Comparison of ENCODE assay signal across 19 mouse cellular contexts in the genomic region with DNA sequence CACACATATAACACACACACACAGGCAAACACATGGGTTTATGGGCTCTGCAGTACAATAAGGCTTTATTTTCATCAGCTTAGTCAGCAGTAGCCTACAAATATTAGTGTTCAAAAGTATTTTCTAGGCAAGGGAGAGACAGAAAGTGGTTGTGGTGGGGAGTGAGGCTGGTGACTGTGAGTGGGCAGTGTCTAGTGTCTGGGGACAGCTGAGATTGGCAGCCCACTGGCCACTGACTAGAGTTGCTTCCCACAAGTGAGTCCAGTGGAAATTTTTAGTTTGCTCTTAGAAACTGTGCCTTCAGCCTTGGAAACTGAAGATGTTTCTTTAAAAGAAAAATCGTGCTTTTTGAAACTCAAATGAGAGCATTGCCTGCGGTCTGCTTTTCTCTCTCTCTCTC. TPM values are rescaled to one million over a fixed set of nuclear protein-coding genes. Genes with fewer than 3 reads are reported as not detected.
DNase-seq lines count a peak whose midpoint lies in the region; ATAC-seq lines count a peak whose summit lies in the region.
"Had no signal": no experiment of that assay in that cellular context is flagged by ENCODE, and none has a peak within 500 bp of the region (broad histone marks: within the 10 kb centered on the region; RNA-seq: fewer than 3 reads in every experiment).

No protein-coding gene starts in this region.

- no peaks in the 10 kb centered on the region for H3K4me1 ChIP-seq in hindbrain, embryonic 16.5 days (ENCODE audit: control insufficient read depth, insufficient read depth, low read depth, low read length)
- peaks cover 10% of the 10 kb centered on the region for H3K4me1 ChIP-seq in hindbrain, embryonic 12.5 days
- H3K4me1 ChIP-seq: heart, embryonic 13.5 days; megakaryocyte, embryonic 14.5 days had no signal

- H3K4me3 ChIP-seq in hindbrain, embryonic 16.5 days (ENCODE audit: low read length), result no peak overlapping the region
- H3K4me3 ChIP-seq in hindbrain, embryonic 12.5 days, result no peak overlapping the region
- H3K4me3 ChIP-seq: heart, embryonic 13.5 days; megakaryocyte, embryonic 14.5 days had no signal

- no peak for DNase-seq in frontal cortex, postnatal 14 days (ENCODE audit: low spot score in 2 of 2)
- DNase-seq in Muller cell, postnatal 12 days (ENCODE audit: inconsistent ontology term), result peak; percentile 46
- peak; percentile 24 for DNase-seq in brain, adult 2 months (ENCODE audit: low read depth, low spot score)
- no peak for DNase-seq in embryo, embryonic 11 days
- DNase-seq: thymus, postnatal 36 days had no signal

- peak; percentile 75 for ATAC-seq in frontal cortex, adult (ENCODE audit: low TSS enrichment)
- no peak for ATAC-seq in hindbrain, embryonic 16.5 days
- no peak for ATAC-seq in hindbrain, embryonic 12.5 days (ENCODE audit: low FRiP score)
- ATAC-seq: midbrain, embryonic 16.5 days had no signal

- 34% methylated on average over 2 of the region's 2 CpGs for WGBS in hindbrain, embryonic 16.5 days
- WGBS in hindbrain, embryonic 12.5 days, result 35% methylated on average over 2 of the region's 2 CpGs

- H3K9me3 ChIP-seq in hindbrain, embryonic 16.5 days (ENCODE audit: control insufficient read depth, low read length), result no peaks in the 10 kb centered on the region
- no peaks in the 10 kb centered on the region for H3K9me3 ChIP-seq in hindbrain, embryonic 12.5 days (replicated peaks)
- H3K9me3 ChIP-seq: heart, embryonic 13.5 days; megakaryocyte, embryonic 14.5 days had no signal

- no peak overlapping the region for H3K4me2 ChIP-seq in hindbrain, embryonic 16.5 days (ENCODE audit: low read length)
- H3K4me2 ChIP-seq in hindbrain, embryonic 12.5 days (replicated peaks), result no peak overlapping the region
- H3K4me2 ChIP-seq: heart, embryonic 13.5 days had no signal

- H3K27me3 ChIP-seq in hindbrain, embryonic 16.5 days (replicated peaks; ENCODE audit: control insufficient read depth, insufficient read depth, low read length), result no peaks in the 10 kb centered on the region
- H3K27me3 ChIP-seq in hindbrain, embryonic 12.5 days, result no peaks in the 10 kb centered on the region

- peak overlapping the region; percentile 56; the same call in 1 of the 2 replicates for H3K27ac ChIP-seq in hindbrain, embryonic 16.5 days (ENCODE audit: low read depth, low read length)
- H3K27ac ChIP-seq in hindbrain, embryonic 12.5 days, result no peak overlapping the region
- H3K27ac ChIP-seq: heart, embryonic 13.5 days; liver, embryonic 14.5 days had no signal

- no peaks in the 10 kb centered on the region for H3K36me3 ChIP-seq in hindbrain, embryonic 16.5 days (ENCODE audit: control insufficient read depth, insufficient read depth, low read length)
- no peaks in the 10 kb centered on the region for H3K36me3 ChIP-seq in hindbrain, embryonic 12.5 days
- H3K36me3 ChIP-seq: heart, embryonic 13.5 days had no signal

- H3K9ac ChIP-seq in hindbrain, embryonic 16.5 days (ENCODE audit: low read depth, low read length), result no peak overlapping the region
- H3K9ac ChIP-seq in hindbrain, embryonic 12.5 days, result no peak overlapping the region; the same call in 1 of the 2 replicates
- H3K9ac ChIP-seq: forebrain, postnatal 0 days; heart, embryonic 13.5 days; liver, embryonic 14.5 days had no signal

RNA-seq across cellular contexts. Expression of a gene that starts 28.4 kb away (rescaled TPM):
- polyA plus RNA-seq in hindbrain, embryonic 16.5 days (2015; fragmentation: Nextera tagmentation; extraction: Ambion mirVana), result 25.8 and 26.0 TPM in 2 replicates
- 12.0 and 13.7 TPM in 2 replicates for polyA plus RNA-seq in hindbrain, embryonic 12.5 days (2016; fragmentation: Nextera tagmentation; extraction: Ambion mirVana)
- polyA plus RNA-seq: spleen, adult 2 months had no signal

RNA-seq across cellular contexts. Expression of a gene that starts 46.1 kb away (rescaled TPM):
- 0.10 TPM in 1 of 2 replicates, not detected in the other for polyA plus RNA-seq in hindbrain, embryonic 16.5 days (2015; fragmentation: Nextera tagmentation; extraction: Ambion mirVana)
- polyA plus RNA-seq in hindbrain, embryonic 12.5 days (2016; fragmentation: Nextera tagmentation; extraction: Ambion mirVana), result not detected in 2 replicates
- polyA plus RNA-seq: embryonic facial prominence, embryonic 11.5 days; forebrain, postnatal 0 days; heart, embryonic 13.5 days; intestine, embryonic 16.5 days; kidney, embryonic 16.5 days; liver, embryonic 14.5 days; lung, embryonic 16.5 days; midbrain, embryonic 16.5 days; neural tube, embryonic 11.5 days; spleen, adult 2 months had no signal

RNA-seq across cellular contexts. Expression of a gene that starts 57.3 kb away (rescaled TPM):
- polyA plus RNA-seq in hindbrain, embryonic 16.5 days (2015; fragmentation: Nextera tagmentation; extraction: Ambion mirVana), result 17.4 and 23.2 TPM in 2 replicates
- 31.7 and 32.0 TPM in 2 replicates for polyA plus RNA-seq in hindbrain, embryonic 12.5 days (2016; fragmentation: Nextera tagmentation; extraction: Ambion mirVana)

Comparison
In these comparisons a context has a peak if more than half of its experiments do, and no peak if none do; other contexts are left out.
1. DNase-seq: peak in Muller cell, postnatal 12 days (single experiment) and brain, adult 2 months (single experiment); none in frontal cortex, postnatal 14 days (0 of 2) and embryo, embryonic 11 days (single experiment).